Mouse (Mus musculus) spleen, adult 2 months (tissue): ENCODE data around the gene Sh2d1b1.

Experiments
- CTCF ChIP-seq: fragments of 200-500 bp; IDR thresholded peaks from 2 replicates; pipeline ENCODE4 v1.5.1; 2011; ENCODE audit warnings: mild to moderate bottlenecking, inconsistent platforms; ENCODE audit not compliant: insufficient read depth, insufficient read length, insufficient replicate concordance; ENCODE audit errors: extremely low read depth
- POLR2A ChIP-seq: fragments of 200-500 bp; IDR thresholded peaks from 2 replicates; pipeline ENCODE4 v1.6.1; 2011; ENCODE audit warnings: low read depth, low read length, inconsistent platforms

DNA sequence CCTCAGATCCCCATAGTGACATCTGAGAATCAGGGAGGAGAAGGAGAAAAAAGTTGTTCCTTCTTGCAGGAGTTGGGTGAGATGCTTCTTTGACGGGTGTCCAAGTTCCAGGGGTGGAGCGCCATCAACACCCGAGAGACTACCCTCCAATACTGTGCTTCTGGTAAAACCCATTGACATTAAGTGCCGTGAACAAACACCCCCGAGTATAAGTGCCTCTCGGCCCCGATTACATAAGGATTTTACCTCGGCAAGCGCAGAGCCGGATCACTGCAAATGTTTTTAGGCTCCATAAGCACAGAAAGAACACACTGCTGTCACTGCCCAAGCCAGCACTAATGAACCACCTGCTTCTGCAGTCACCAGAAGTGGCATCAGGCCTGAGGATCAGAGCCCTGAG is 45.9 kb downstream of the Sh2d1b1 start:
- TF ChIP-seq CTCF: no peak
- no peak for TF ChIP-seq POLR2A
